Mouse (Mus musculus): Measurements from ENCODE around the gene Lypd8. TPM values are rescaled to one million over a fixed set of nuclear protein-coding genes. Genes with fewer than 3 reads are reported as not detected.

Lypd8 gene
- polyA plus RNA-seq, 1 experiment from 2014 or later: not detected

- no peak for ATAC-seq (ENCODE audit: low read depth)
- Histone ChIP-seq H3K36me3 (ENCODE audit: control insufficient read depth, insufficient read depth, low read length) (no peaks in the 10 kb centered on the region), H3K27ac (ENCODE audit: low read length) (no peak overlapping the region), H3K9me3 (ENCODE audit: control insufficient read depth, low read length) (no peaks in the 10 kb centered on the region), H3K9ac (ENCODE audit: low read length) (no peak overlapping the region), H3K4me1 (replicated peaks; ENCODE audit: control insufficient read depth, insufficient read depth, low read length) (no peaks in the 10 kb centered on the region), H3K4me3 (ENCODE audit: low read length) (no peak overlapping the region), H3K27me3 (ENCODE audit: control insufficient read depth, insufficient read depth, low read depth, low read length) (no peaks in the 10 kb centered on the region), H3K4me2 (ENCODE audit: low read depth, low read length) (no peak overlapping the region)
- WGBS: 37% methylated on average over 5 of the region's 5 CpGs
Measured at GRCm38 (mm10) chr11:58437866-58438265, 59.0 kb downstream of the Lypd8 start.

Other genes starting within 250 kb of the Lypd8 start
- 14.7 and 15.1 TPM in 2 replicates for gene Gemin5, start 210.5 kb upstream of the Lypd8 start, polyA plus RNA-seq (2015; fragmentation: Nextera tagmentation; extraction: Ambion mirVana)
- gene Mrpl22, start 207.4 kb upstream of the Lypd8 start, polyA plus RNA-seq (2015; fragmentation: Nextera tagmentation; extraction: Ambion mirVana): 108 and 109 TPM in 2 replicates
- 4.7 and 7.4 TPM in 2 replicates for gene Igtp, start 179.5 kb upstream of the Lypd8 start, polyA plus RNA-seq (2015; fragmentation: Nextera tagmentation; extraction: Ambion mirVana)
- gene Irgm2, start 179.4 kb upstream of the Lypd8 start, polyA plus RNA-seq (2015; fragmentation: Nextera tagmentation; extraction: Ambion mirVana): 3.0 and 3.2 TPM in 2 replicates
- gene 4930438A08Rik, start 104.2 kb upstream of the Lypd8 start, polyA plus RNA-seq (2015; fragmentation: Nextera tagmentation; extraction: Ambion mirVana): 0.10 TPM in 1 of 2 replicates, not detected in the other
- gene Zfp692, start 72.0 kb upstream of the Lypd8 start, polyA plus RNA-seq (2015; fragmentation: Nextera tagmentation; extraction: Ambion mirVana): 23.0 and 24.4 TPM in 2 replicates
- gene Zfp672, start 48.7 kb upstream of the Lypd8 start, polyA plus RNA-seq (2015; fragmentation: Nextera tagmentation; extraction: Ambion mirVana): 35.4 and 37.6 TPM in 2 replicates
- 35.1 and 36.9 TPM in 2 replicates for gene Sh3bp5l, start 48.3 kb upstream of the Lypd8 start, polyA plus RNA-seq (2015; fragmentation: Nextera tagmentation; extraction: Ambion mirVana)
- gene 1810065E05Rik, start 42.1 kb downstream of the Lypd8 start, polyA plus RNA-seq (2015; fragmentation: Nextera tagmentation; extraction: Ambion mirVana): not detected in 2 replicates
- not detected in 2 replicates for gene Gm12253, start 53.5 kb downstream of the Lypd8 start, polyA plus RNA-seq (2015; fragmentation: Nextera tagmentation; extraction: Ambion mirVana)
- not detected in 2 replicates for gene Lypd9, start 73.9 kb downstream of the Lypd8 start, polyA plus RNA-seq (2015; fragmentation: Nextera tagmentation; extraction: Ambion mirVana)
- not detected in 2 replicates for gene Olfr30, start 83.2 kb downstream of the Lypd8 start, polyA plus RNA-seq (2015; fragmentation: Nextera tagmentation; extraction: Ambion mirVana)
- gene Olfr332, start 113.5 kb downstream of the Lypd8 start, polyA plus RNA-seq (2015; fragmentation: Nextera tagmentation; extraction: Ambion mirVana): 0.14 and 0.19 TPM in 2 replicates
- gene Olfr331, start 123.5 kb downstream of the Lypd8 start, polyA plus RNA-seq (2015; fragmentation: Nextera tagmentation; extraction: Ambion mirVana): not detected in 2 replicates
- gene Olfr330, start 155.8 kb downstream of the Lypd8 start, polyA plus RNA-seq (2015; fragmentation: Nextera tagmentation; extraction: Ambion mirVana): not detected in 2 replicates
- gene Olfr329-ps, start 167.4 kb downstream of the Lypd8 start, polyA plus RNA-seq (2015; fragmentation: Nextera tagmentation; extraction: Ambion mirVana): not detected in 2 replicates
- 0.05 TPM in 1 of 2 replicates, not detected in the other for gene Olfr328, start 176.6 kb downstream of the Lypd8 start, polyA plus RNA-seq (2015; fragmentation: Nextera tagmentation; extraction: Ambion mirVana)
- gene Olfr224, start 191.5 kb downstream of the Lypd8 start, polyA plus RNA-seq (2015; fragmentation: Nextera tagmentation; extraction: Ambion mirVana): not detected in 2 replicates
- gene Olfr325, start 198.7 kb downstream of the Lypd8 start, polyA plus RNA-seq (2015; fragmentation: Nextera tagmentation; extraction: Ambion mirVana): not detected in 2 replicates
- not detected in 2 replicates for gene Olfr324, start 216.1 kb downstream of the Lypd8 start, polyA plus RNA-seq (2015; fragmentation: Nextera tagmentation; extraction: Ambion mirVana)
- not detected in 2 replicates for gene 2210407C18Rik, start 237.0 kb downstream of the Lypd8 start, polyA plus RNA-seq (2015; fragmentation: Nextera tagmentation; extraction: Ambion mirVana)